Mouse (Mus musculus) heart, postnatal 25 days (tissue): ENCODE measurements around the gene Efna2. TPM values are rescaled to one million over a fixed set of nuclear protein-coding genes. Genes with fewer than 3 reads are reported as not detected.

ENCODE experiments used
- DNase-seq: peaks from one replicate; pipeline ENCODE4 v3.0.0; 2022; ENCODE audit warnings: low spot score
- intact Hi-C: fragments of 180-260 bp; cut with DNase I; formaldehyde crosslinking; loops from one replicate; pipeline ENCODE4 v1.15.1; 2025
- total RNA-seq, 2 experiments: library from RNA; stranded (reverse); gene quantifications; 2 replicates each; pipeline ENCODE4 v1.2.3; 2021

The Efna2 gene
- total RNA-seq = 1 to 10 TPM in 1 of 2 experiments, under 1 TPM in 1; 0.91 to 1.1 TPM

DNA sequence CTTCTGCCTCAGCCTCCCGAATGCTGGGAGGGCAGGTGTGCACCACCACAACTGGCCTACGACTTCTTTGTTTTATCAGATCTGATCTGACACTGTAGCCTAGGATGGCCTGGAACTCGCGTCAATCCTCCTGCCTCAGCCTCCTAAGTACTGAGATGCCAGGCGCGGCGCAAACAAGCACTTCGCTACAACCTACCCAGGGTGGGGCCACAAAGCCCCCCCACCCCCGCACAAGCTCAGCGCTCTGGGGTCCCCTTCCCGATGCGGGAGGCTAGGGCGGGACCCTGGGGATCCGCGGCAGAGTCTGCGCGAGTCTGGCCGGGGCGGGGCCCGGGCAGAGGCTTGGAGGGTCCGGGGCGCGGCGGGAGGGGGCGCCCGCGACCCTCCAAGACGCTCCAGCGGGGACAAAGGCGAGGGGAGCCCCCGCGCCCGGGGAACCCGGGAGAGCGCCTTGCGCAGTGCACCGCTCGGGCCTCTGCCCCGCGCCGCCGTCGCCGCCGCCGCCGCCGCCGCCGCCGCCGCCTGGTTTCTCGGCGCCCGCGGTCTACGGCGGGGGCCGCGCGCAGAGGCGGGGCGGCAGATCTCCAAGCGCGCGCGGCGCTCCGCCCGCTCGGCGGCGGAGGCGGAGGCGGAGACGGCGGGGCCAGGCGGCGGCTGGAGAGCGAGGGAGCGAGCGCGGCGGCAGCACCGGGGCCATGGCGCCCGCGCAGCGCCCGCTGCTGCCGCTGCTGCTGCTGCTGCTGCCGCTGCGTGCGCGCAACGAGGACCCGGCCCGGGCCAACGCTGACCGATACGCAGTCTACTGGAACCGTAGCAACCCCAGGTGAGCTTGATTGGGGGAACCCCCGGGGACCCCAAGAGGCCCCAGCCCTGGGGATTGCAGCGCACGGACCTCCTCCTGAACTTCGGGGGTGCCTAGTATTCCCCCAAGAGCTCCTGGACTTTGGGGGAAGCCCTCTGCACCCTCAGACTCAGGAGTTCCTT is at the start of gene Efna2:
TSS of gene Efna2 (plus strand) at position 415 of the 984 bp plus-strand sequence.
- intact Hi-C loops = loop anchor here (10.0 kb wide), 1 partner anchor 195 kb away; no protein-coding TSS in a partner anchor
- DNase-seq = no peak

GRCm38 (mm10) chr10:80129846-80130245 is 49.4 kb upstream of the Efna2 start:
- intact Hi-C loops = no loop called here
- DNase-seq = no peak

DNA sequence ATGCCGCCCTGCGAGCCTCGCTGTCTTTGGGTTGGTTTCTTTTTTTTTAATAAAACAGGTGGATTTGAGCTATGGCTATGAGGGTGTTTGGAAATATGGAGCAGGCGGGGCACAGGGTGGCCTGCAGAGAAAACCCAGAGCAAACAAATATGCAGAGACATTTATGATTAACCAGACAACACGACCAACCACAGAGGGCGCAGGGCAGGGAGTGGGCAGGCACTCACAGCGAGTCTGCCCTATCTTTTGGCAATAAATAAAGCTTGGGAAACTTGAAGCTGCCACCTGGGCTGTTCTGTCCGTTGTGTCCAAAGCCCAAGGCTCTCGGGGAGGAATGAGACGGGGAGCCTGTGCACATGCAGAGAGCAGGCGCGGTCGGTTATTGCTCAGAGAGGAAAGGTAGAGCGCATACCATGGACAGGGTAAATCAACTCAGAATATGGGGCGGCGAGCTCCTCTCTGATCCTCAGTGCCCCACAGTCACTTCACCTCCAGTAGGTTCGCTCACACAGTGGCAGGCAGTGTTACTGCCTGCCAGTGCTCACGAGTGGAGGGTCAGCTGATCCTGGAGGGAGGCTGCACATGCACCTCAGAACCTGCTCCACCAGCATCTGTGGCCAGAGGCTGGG is 48.8 kb upstream of the Efna2 start:
- intact Hi-C loops = no loop called here
- no peak for DNase-seq

- DNase-seq = no peak
- intact Hi-C loops = no loop called here
Observed at GRCm38 (mm10) chr10:80131316-80131951, 47.8 kb upstream of the Efna2 start.

GRCm38 (mm10) chr10:80131952-80132350 is 47.3 kb upstream of the Efna2 start:
- no peak for DNase-seq
- intact Hi-C loops = no loop called here

DNA sequence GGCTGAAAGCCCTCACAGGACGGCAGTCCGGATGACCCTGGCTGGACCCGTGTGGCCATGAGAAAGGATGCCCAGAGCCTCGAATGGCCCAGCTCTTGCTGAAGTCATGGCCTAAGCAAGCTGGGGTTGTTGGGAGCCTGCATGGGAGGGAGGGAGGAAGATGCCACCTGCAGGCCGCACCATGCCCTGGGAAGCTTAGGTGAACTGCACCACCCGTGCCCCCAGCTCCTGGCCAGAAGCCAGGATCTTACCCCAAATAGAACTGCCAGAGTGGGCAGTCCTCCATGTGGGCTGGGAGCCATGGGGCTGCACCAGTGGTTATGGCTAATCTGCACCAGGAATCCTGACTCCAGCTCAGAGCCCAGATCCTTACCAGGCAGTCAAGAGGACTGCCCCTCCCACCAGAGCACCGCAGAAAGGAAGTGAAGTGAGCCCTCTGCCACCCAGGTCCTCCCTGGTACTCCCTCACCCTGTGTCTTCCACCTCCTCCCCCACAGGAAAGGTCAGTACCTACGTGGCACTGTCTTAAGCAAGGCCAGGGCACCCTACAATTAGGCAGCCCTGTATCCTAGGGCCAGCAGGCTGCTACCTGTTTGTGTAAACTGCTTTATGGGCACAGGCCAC is 45.9 kb upstream of the Efna2 start:
- intact Hi-C loops = no loop called here
- DNase-seq = peak; percentile 37

GRCm38 (mm10) chr10:80134421-80134820 is 44.9 kb upstream of the Efna2 start:
- intact Hi-C loops = no loop called here
- no peak for DNase-seq

- DNase-seq = no peak
- intact Hi-C loops = loop anchor here (5.0 kb wide), 1 partner anchor 148 kb away; the partner anchor contains the start of gene Cnn2
Observed at GRCm38 (mm10) chr10:80135161-80135560, 44.1 kb upstream of the Efna2 start.

DNA sequence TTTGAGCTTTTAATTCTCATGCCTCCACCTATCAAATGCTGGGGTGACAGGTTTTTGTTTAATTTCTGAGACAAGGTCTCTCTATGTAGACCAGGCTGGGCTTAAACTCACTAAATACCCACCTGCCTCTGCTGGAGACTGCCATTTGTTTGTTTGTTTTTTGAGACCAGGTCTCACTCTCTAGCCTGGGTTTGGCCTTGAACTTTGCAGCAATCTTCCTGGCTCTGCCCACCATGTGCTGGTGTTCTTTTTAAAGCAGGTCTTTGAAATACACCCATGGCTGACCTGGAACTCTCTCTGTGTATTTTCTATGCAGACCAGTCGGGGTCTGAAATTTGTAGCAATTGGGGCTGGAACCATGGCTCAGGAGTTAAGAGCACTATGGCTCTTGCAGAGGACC is 43.6 kb upstream of the Efna2 start:
- intact Hi-C loops = loop anchor here (5.0 kb wide), 1 partner anchor 148 kb away; the partner anchor contains the start of gene Cnn2

GRCm38 (mm10) chr10:80136179-80136951 is 42.9 kb upstream of the Efna2 start:
- DNase-seq = no peak
- intact Hi-C loops = loop anchor here (5.0 kb wide), 1 partner anchor 149 kb away; the partner anchor contains the start of gene Cnn2

More for the DNA sequence above, 43.6 kb upstream of the Efna2 start:
- no peak for DNase-seq

DNA sequence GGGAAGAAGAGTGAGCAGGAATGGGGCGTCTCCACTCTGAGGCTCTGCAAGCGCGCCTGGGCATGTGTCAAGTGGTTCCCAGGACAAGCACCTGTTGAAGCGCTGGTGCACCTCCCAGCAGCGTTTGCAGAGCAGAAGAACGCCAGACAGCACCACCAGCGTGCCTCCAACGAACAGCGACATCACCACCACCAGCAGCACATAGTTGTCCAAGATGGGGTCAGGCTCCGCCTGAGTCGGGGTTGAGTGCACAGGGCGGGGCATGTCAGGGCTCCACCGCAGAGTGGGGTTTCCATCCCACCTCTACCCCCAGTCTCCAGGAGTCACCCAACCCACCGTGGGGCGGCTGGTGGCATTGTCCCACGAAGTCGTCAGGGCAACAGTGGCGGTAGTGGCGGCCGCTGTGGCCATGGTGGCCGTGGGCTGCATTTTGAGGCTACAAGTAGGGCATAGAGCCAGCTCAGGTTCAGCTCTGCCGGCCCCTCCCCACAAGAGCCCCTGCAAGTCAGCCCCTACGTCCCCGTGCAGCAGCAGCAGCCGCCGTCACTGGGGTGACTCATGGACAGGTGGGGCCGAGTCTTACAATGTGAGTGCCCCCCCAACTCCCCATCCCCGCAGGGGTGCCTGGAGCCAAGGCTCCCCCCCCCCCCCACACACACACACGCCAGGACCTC is 42.2 kb upstream of the Efna2 start:
- no peak for DNase-seq
- intact Hi-C loops = loop anchor here (5.0 kb wide), 1 partner anchor 150 kb away; the partner anchor contains the start of gene Cnn2

DNA sequence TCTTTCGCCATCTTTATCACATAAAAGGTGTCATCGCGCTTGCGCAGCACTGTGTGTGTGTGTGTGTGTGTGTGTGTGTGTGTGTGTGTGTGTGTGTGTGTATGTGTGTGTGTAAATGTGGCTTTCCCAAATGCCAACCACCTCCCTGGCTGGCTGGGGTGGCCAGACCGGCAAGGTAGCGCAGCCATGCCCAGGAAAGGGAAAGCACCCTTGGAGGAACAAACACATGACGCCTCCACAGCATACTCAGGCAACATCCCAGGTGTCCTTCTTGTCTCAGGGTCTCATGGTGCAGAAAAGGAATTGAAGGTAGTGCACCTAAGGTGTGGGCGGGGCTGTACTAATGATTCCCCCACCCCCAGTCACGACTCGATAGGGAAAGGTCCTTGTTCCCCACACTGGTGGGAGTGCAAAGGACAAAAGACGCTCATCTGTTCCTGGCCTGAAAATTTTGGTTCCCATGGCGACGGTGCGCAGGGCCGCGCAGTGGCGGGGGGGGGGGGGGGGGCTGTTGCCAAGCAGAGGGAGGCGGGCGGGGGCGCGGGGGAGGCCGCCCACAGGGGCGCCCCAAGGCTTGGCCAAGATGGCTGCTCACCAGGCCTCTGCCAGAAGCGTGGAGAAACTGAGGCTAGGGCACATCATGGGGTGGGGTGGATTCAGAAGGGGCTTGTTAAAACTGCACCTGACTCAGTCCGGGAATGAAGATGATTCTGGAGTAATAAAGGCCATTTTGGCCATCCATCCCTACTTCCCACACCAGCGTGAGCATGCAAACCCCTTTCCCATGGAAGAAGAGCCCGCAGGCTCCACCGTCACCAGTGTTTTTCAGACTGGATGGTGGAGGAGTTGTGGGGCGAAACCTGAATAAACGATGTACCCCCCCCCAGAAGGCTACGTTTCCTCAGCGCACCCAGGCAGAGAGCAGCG is 41.4 kb upstream of the Efna2 start:
- intact Hi-C loops = loop anchor here (5.0 kb wide), 1 partner anchor 151 kb away; the partner anchor contains the start of gene Cnn2
- no peak for DNase-seq

DNA sequence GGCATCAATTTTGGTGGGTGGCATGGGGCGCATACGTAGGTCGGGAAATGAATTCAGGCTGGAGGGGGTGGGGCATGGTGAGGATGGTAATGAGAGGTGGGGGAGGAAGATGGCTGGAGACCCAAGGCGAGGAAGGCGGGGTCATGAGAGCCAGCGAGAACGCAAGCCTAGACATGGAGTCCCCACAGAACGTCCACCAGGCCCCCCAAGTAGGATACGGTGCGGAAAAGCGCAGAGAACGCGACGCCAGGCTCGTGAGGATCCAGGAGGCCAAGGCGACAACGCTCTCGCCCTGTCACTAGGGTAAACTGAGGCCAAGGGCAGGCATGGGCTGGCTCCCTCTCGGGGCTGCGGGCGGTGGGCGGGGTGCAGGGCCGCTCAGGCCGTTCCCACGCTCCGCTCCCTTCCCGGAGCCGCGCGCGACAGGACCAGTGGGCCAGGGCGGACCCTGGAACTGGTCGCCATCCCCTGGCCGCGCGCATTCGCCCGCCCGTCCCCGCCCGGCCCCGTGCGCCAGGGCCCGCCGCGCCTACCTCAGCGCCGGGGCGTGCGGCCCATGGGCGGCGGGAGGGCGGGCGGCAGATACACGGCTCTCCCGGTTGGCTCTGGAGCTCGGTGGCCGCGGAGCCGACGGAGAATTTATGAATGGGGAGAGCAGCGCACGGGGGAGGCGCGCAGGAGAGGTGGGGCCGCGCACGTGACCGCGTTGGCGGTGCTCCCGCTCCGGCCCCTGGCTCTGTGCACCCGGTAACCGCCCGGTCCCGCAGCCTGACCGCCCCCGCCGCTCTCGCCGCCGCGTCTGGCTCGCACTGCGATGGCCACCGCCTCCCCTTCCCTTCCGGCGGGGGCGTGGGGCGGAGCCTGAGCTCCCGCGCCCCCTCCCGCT is 40.5 kb upstream of the Efna2 start, which contains the start of gene Atp5d:
TSS of gene Atp5d (plus strand) at position 80 of the 886 bp plus-strand sequence.
- intact Hi-C loops = loop anchor here (5.0 kb wide), 1 partner anchor 151 kb away; the partner anchor contains the start of gene Cnn2
- DNase-seq = peak; percentile 36

DNA sequence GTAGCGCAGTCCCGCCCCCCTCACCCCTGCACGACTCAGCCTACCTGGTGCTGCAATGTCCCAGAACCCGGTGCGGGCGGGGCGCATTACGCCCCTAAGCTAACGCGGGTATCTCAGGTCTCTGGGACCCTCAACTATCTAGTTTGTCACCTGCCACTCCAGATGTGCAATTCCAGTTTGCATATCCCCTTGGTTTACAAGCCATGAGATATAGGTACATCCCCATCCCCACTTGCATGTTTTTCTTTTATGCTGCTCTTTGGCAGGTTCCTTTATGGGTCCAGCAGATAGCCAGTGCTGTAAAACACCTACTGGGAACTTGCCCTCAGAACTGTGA is 39.9 kb upstream of the Efna2 start:
- intact Hi-C loops = loop anchor here (5.0 kb wide), 1 partner anchor 152 kb away; the partner anchor contains the start of gene Cnn2
- no peak for DNase-seq

GRCm38 (mm10) chr10:80139975-80140665 is 39.2 kb upstream of the Efna2 start:
- intact Hi-C loops = loop anchor here (2.0 to 10.0 kb wide), 3 partner anchors 153 to 285 kb away; partner anchors contain the start of genes Cnn2 and Ptbp1
- no peak for DNase-seq
